Mouse (Mus musculus) kidney, adult 8-10 months (tissue): ENCODE results near the gene Gm9745.
"Not testable (repeated sequence)": the region's sequence is repeated elsewhere in the genome, so short reads cannot be mapped to it uniquely, and the experiment has no call there.

Experiments
- DNase-seq, 2 experiments: peaks; one replicate each; pipeline ENCODE4 v3.0.0; 2022

Gm9745 gene

DNA sequence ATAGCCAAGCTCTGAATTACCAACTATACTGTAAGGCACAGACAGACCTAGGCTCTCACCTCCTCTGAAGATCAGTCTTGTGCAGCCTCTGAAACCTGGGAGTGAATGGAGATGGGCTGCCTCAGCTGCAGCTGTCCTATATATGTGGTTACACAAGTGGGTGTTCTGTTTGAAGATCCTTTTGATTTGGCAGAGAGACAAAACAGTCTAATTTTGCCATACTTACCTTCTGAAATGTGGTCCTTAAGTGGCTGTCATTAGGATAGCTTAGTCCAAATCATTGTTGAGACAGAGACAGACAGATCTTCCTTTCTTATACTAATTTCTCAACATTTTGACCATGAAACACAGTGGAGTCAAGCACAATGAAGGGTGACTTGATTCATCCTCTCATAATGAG is at the start of gene Gm9745:
Gene Gm9745, minus strand, starts transcription at position 101 of the 400 bp plus-strand sequence.
- DNase-seq, result not testable (repeated sequence)

DNA sequence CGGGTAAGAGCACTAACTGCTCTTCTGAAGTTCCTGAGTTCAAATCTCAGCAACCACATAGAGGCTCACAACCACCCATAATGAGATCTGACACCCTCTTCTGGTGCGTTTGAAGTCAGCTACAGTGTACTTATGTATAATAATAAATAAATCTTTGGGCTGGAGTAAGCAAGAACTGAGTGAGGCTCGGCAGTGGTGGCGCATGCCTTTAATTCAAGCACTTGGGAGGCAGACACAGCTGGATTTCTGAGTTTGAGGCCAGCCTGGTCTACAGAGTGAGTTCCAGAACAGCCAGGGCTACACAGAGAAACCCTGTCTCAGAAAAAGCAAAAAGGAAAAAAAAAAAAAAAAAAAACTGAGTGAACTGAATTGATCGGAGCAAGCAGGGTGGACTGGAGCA is 49.2 kb upstream of the Gm9745 start:
- not testable (repeated sequence) for DNase-seq

DNA sequence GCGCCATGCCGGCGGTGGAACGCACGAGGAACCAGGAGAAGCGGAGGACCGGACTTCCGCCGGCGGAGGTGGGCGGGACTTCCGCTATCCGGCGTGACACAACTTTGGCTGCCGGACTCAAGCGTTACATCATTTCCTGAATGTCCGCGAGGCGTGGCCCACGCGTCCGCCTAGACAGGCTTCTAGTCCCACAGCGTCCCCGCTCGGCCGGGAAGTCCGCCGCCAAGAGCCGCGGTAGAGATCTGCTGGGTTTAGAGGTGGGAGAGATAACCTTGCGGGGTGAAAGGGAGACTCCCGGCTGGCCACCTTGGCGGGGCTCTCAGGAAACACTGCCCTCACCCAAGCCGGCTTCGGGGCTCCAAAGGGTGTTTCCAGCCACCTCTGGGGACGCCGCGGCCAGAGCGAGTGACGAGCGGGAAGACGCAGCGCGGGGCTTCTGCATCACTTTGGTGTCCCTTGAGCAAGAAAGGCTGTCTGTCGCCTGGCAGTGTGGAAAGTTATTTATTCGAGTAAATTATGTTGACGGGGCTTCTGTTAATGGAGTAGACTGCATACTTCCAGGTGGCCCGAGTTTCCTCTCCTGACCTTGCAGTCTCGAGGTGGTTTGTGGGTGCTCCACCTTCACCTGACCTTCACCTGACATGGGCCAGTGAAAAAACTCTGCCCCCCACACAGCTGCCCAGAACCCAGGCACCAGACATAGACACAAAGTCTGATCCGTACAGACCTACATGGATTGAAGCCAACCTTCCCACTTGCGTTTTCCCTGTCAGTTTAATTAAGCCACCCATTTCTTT is 48.2 kb upstream of the Gm9745 start, which contains the start of gene Gtpbp4:
Gene Gtpbp4, minus strand, starts transcription at position 94 of the 797 bp plus-strand sequence.
- DNase-seq, result peak; percentile 97

DNA sequence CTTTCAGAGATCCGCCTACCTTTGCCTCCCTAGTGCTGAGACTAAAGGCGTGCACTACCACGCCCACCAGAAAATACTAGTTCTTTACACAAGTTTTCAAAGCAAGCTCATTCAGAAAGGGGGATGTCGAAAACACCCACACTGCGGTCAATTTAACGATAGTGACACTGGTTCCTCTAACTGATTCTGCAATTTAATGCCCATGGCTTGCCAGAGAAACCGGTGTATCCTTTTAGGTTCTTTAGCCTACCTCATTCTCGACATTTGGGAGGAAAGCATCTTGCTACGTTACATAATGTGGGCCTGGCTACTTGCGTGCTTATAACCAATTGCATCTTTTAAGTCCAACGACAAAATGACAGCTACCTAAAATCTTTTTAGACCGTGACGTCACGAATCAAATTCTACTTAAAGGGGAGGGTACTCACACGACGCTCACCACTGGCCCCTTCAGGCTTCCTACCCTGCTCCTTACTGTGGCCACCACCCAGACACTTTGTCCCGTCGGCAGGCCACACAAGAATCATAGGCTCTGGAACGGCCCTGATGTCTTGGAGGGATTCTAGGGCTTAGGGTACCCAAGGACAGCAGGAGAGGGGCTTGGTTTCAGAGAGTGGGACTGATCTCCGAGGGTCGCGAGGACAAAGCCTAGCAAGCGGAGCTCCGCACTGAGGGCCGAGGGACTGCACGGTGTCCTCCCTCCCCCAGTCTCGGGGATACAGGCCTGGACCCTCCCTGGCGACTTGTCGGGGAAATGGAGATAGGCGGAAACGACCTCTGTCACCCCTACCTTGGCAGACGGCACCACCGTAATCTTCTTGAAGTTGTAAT is 47.3 kb upstream of the Gm9745 start:
- DNase-seq, result peak in 1 of 2 experiments; percentile 20

DNA sequence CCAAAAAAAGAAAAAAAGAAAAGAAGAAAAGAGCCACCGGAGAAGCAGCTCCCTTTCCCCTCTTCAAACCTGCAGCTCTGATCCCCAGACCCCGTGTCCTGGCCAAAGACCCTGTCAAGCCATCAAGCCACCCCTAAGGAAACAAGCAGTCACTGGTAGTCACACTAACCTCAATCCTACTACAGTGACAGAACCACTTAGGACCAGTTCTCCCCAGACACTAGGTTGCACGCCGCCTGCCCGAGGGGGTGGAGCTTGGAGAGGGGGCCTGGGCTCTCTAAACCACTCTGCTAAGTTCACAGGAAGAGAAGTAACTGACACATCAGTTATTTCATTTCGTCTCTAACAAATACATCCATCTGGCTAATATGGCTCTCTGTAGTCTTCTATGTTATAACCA is 44.2 kb upstream of the Gm9745 start:
- no peak for DNase-seq

DNA sequence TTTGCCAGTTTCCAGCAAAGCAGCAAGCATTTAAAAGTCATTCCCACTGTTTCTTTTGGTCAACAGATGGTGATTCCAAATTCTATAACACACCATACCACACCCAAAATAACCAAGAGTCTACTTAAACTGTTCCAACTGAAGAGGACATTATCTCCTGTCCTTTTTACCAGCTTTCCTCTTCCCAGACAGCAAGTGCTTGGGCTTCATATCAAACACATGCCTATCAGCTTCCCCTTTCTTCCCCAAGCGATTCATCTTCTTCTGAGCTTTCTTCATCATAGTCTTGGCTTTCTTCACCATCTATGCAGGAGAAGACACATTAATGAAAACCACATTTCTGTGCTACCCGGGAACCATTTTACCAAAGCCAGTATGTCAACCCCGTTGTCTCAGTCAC is 24.9 kb upstream of the Gm9745 start:
- DNase-seq, result no peak

DNA sequence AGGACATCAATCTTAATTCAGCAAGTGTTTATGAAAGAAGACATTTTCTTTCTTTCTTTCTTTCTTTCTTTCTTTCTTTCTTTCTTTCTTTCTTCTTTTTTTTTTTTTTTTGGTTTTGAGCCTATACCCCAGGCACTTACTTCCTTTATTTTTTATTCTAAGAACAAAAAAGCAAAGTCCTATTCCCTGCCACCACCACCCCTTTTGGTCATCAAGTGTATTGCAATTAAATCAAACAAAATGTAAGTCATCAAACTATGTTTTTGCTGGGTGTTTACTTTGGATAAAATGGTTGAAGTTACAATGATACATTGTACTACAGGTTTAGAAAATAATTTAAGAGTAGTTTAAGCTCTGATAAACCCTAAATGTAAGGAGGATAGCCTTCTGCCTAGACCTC is 24.3 kb upstream of the Gm9745 start:
- DNase-seq, result no peak

DNA sequence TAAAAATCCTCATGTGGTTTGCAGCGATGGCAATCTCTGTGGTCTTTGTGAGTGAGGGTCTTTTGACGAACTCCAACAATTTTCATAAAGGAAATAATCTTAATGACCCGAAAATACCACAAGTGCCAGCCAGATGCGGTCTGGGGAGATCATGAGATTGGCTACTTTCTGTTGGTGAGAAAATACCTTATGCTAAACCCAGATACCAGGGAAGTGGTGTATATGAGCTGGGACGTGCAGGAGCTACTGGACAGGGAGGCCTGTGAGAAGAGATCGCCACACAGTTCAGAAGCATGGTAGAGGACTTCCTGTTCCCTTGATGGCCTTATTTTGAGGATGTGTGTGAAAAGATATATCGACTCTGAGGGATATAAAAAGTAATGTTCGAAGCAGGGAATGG is 19.7 kb upstream of the Gm9745 start:
- no peak for DNase-seq

DNA sequence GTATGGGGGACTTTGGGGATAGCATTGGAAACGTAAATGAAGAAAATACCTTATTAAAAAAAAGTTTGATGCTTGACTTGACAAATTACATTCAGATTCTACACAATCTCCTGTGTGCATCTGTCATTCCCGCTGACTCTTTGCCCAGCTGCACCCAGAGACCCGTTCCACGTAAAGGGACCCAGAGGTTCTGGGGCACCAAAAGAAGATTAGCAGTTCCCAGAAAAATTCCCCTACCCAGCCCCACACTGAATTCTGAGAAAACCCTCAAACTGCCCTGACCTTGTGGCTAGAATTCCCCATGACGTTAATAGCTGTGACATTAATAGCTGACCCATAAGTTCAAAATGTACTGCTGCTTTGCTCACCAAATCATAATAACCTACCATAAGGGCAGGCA is 17.2 kb upstream of the Gm9745 start:
- no peak for DNase-seq

DNA sequence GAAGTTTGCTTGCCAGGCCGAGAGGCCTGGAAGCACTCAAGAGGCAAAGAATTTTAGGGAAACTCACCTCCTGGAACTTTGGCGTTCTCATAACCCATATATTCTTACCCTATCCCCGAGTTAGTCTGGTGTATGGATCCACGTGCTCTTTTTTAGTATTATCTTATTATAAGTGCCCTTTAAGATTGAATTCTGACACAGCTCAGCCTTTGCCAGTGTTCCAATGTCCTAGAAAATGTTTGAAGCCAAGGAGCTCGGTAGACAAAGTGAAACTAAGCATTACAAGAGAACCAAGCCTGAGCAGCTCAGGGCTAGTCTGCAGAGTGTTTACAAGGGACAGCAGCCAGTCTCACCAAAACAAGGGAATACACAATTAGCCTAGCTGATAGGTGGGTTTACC is 14.2 kb upstream of the Gm9745 start:
- not testable (repeated sequence) for DNase-seq

DNA sequence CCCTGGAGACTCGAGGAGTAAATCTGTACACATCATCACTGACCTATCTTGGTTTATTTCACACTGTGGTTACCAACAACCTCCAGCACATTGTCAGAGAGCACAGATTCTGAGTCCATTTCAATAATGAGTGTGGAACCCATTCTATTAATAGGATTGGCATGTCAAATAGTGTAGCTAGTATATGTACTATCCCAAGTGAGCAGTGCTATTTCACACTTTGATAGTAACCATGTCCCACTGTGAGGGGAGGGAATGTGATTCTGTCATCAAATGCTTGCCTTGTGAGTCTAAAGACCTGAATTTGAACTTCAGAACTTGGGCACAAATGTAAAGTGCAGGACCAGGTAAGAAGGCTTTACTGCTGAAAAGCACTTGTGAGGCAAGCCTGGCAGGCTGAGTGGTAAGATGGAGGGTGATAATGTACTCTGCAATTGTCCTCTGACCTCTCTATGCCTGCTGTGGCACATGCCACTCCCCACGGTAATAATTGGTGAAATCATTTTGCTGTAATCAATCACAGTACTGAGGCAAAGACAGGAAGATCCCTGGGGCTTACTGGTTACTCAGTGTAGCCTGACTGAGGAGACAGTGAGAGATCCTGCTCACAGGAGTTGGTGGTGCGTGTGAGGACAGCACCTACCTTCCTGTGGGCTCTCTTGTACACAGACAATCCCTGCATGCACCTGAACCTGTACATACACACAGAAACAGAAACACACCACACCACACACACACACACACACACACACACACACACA is 13.3 kb upstream of the Gm9745 start:
- DNase-seq, result not testable (repeated sequence)

DNA sequence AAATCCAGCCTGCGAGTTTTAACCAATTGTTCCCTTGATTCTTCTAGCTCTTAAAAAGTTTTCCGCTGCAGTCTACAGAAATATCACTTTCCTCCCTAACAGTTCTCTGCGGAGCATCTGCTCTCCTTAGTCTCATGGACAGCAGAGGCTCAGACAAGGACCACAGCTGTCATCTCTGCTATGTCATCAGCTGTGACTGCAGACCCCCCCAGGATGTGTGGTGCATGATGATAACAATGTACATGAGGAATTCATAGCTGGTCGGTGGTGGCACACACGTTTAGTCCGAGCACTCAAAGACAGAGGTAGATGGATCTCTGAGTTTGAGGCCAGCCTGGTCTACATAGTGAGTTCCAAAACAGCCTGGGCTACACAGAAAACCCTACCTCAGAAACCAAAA is 11.5 kb upstream of the Gm9745 start:
- DNase-seq, result not testable (repeated sequence)

DNA sequence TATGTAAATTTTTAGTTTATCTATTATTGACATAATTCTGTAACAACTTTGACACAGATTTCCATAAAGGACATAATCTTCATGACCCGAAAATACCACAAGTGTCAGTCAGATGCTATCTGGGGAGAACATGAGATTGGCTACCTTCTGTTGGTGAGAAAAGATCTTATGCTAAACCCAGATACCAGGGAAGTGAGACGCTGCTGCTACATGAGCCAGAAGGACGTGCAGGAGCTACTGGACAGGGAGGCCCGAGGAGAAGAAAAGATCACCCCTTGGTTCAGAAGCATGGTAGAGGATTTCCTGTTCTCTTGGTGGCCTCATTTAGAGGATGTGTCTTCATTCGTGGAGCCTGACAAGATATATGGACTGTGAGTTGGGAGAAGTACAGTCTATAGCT is 11.0 kb upstream of the Gm9745 start:
- not testable (repeated sequence) for DNase-seq

DNA sequence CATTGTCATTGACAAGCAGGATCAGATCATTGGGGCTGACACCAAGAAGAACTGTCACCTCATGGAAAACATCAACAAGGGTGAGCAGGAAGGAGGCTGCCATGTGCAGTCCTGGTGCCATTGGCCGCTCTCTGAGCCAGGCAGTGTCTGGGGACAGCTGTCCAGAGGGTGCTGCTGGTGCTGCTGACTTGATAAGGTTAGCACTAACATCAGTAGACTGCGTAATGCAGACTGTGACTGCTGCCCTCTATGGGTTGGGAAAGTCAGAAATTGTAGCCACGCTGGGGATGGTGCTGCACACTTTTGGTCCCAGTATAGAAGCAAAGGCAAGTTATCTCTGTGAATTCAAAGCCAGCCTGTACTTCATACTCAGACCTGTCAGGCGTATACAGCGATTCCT is 8.8 kb upstream of the Gm9745 start:
- not testable (repeated sequence) for DNase-seq

DNA sequence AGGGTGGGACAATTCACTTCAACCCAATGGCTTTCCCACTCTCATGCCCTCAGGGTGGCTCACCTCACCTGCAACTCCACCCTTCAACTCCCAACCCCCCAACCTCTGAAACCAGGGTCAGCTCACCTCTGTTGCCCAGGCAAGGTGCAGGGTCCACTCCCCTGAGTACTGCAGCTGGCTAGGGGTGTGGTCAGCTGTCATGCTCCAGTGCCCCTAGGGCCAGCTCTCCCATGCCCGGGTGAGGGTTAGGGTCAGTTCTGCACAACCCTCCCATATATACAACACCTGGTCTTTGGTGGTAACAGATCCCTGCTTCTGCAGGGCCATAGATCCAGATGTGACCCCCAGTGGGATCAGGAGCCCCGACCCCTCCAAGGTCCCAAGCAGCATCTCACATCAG is 7.1 kb upstream of the Gm9745 start:
- not testable (repeated sequence) for DNase-seq

DNA sequence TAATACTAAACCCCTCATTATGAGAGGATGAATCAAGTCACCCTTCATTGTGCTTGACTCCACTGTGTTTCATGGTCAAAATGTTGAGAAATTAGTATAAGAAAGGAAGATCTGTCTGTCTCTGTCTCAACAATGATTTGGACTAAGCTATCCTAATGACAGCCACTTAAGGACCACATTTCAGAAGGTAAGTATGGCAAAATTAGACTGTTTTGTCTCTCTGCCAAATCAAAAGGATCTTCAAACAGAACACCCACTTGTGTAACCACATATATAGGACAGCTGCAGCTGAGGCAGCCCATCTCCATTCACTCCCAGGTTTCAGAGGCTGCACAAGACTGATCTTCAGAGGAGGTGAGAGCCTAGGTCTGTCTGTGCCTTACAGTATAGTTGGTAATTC is 4.5 kb upstream of the Gm9745 start, which contains the start of gene Idi2:
Gene Idi2, plus strand, starts transcription at position 301 of the 400 bp plus-strand sequence.
- not testable (repeated sequence) for DNase-seq

DNA sequence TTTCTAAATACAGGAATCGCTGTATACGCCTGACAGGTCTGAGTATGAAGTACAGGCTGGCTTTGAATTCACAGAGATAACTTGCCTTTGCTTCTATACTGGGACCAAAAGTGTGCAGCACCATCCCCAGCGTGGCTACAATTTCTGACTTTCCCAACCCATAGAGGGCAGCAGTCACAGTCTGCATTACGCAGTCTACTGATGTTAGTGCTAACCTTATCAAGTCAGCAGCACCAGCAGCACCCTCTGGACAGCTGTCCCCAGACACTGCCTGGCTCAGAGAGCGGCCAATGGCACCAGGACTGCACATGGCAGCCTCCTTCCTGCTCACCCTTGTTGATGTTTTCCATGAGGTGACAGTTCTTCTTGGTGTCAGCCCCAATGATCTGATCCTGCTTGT is 4.2 kb downstream of the Gm9745 start:
- not testable (repeated sequence) for DNase-seq

DNA sequence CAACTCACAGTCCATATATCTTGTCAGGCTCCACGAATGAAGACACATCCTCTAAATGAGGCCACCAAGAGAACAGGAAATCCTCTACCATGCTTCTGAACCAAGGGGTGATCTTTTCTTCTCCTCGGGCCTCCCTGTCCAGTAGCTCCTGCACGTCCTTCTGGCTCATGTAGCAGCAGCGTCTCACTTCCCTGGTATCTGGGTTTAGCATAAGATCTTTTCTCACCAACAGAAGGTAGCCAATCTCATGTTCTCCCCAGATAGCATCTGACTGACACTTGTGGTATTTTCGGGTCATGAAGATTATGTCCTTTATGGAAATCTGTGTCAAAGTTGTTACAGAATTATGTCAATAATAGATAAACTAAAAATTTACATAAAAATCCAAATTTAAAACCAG is 6.3 kb downstream of the Gm9745 start:
- not testable (repeated sequence) for DNase-seq

DNA sequence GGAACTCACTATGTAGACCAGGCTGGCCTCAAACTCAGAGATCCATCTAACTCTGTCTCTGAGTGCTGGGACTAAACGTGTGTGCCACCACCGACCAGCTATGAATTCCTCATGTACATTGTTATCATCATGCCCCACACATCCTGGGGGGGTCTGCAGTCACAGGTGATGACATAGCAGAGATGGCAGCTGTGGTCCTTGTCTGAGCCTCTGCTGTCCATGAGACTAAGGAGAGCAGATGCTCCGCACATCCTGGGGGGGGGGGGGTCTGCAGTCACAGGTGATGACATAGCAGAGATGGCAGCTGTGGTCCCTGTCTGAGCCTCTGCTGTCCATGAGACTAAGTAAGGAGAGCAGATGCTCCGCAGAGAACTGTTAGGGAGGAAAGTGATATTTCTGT is 6.9 kb downstream of the Gm9745 start:
- DNase-seq, result not testable (repeated sequence)

DNA sequence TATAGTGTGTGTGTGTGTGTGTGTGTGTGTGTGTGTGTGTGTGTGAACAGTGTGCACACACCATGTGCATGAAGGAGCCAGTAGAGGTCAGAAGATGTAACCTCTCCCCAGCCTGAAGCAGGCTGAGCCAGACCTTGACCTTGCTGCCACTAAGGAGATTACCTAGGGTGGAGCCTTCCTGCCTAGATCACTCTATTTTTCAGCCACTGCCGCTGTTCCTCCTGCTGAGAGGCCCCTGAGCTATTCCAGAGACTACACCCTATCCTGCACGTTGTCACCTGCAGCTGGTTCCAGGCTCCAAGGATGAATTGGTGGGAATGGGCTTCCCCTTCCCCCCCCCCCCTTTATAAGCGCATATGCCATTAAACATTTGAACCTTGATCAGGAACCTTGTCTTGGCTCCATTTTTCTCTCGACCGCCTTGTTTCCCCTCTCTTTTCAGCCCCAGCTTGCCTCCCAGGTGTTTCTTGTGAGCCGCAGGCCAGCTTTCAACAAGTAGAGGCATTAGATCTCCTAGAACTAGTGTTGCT is 10.4 kb downstream of the Gm9745 start:
- not testable (repeated sequence) for DNase-seq

DNA sequence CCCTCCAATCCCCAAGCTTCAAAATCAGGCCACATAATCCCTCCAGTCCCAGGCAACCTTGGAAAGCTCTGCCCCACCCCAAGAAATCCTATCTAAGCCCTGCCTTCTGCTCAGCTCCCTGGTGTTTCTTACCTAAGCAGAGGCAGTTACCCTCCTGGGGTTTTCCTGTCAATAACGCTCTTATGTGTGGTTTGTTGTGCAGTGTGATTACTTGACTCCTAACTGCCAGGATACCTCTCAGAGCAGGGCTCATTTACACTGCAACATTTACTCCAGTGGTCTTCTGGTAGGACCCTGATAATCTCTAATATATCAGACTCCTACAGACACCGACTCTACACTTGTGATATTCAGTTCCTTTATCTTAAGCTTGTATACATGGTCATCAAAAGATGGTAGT is 14.5 kb downstream of the Gm9745 start:
- DNase-seq, result no peak

DNA sequence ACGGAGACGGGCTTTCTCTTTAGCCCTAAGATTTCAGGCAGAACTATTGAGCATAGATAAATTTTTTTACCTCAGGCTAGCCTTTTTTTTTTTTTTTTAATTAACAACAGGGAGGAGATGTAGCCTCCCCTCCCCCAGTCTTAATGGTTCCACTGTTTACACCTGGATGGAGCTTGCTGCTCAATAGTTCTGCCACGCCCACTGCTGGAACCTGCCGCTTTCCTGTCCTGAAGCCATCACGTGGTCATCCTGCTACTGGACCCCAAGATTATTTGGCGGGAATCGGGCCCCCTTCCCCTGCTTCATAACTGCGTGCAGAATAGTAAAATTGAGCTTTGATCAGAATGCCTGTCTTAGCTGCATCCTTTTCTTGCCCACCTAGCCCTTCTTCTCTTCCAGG is 34.1 kb downstream of the Gm9745 start:
- DNase-seq, result peak in 1 of 2 experiments; percentile 41

DNA sequence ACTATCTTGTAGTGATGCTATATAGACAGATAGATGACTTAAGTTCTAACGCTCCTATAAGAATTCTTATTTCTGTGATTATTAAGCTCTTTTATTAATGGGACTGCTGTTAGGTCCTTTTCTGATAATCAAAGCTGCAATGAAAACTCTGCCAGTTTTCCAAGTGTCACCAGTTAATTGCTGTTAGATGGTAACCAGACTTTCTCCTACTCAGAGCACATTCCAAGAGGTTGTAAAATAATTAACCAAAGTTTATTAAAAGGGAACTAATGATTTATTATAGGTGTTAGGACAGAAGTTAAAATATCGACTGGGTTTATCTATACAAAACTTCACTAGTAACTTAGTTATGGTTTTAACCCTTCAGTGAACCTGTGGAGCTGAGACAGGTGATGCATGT is 42.0 kb downstream of the Gm9745 start:
- DNase-seq, result not testable (repeated sequence)
